Mouse (Mus musculus) hindbrain, embryonic 10.5 days (tissue): Measurements from ENCODE around the gene Zkscan17. TPM values are rescaled to one million over a fixed set of nuclear protein-coding genes. Genes with fewer than 3 reads are reported as not detected.
A peak's percentile ranks its signal among the peaks of the same experiment; 100 is the strongest.
"Not testable (repeated sequence)": the region's sequence is repeated elsewhere in the genome, so short reads cannot be mapped to it uniquely, and the experiment has no call there.

Experiments
- DNase-seq: peaks from one replicate; pipeline ENCODE4 v3.0.0-alpha.2; 2017; ENCODE audit warnings: low spot score
- H3K27ac ChIP-seq: fragments of 300-500 bp; sonication (generic); 2 replicates; pipeline ENCODE4 v1.5.1; 2016; ENCODE audit warnings: mild to moderate bottlenecking, moderate library complexity
- H3K27me3 ChIP-seq: fragments of 300-500 bp; sonication (generic); 2 replicates; pipeline ENCODE4 v1.6.1; 2016; ENCODE audit warnings: mild to moderate bottlenecking; ENCODE audit not compliant: poor library complexity, insufficient read depth, severe bottlenecking
- H3K36me3 ChIP-seq: fragments of 300-500 bp; sonication (generic); 2 replicates; pipeline ENCODE4 v1.6.1; 2016; ENCODE audit warnings: mild to moderate bottlenecking, moderate library complexity
- H3K4me1 ChIP-seq: fragments of 300-500 bp; sonication (generic); replicated peaks from 2 replicates; pipeline ENCODE4 v1.6.1; 2016; ENCODE audit warnings: mild to moderate bottlenecking
- H3K4me3 ChIP-seq: fragments of 300-500 bp; sonication (generic); 2 replicates; pipeline ENCODE4 v1.5.1; 2016; ENCODE audit warnings: mild to moderate bottlenecking, moderate library complexity
- H3K9me3 ChIP-seq: fragments of 300-500 bp; sonication (generic); 2 replicates; pipeline ENCODE4 v1.6.1; 2016; ENCODE audit warnings: mild to moderate bottlenecking, moderate library complexity
- WGBS: fragments of 180-500 bp; shearing (Covaris S2); methylation state at CpG from one replicate; pipeline ENCODE4 v1.1.7; 2016; 5-methylcytosine and 5-hydroxymethylcytosine counted together
- polyA plus RNA-seq: library from polyadenylated mRNA; unstranded; fragments of >200 nt; fragmentation: Nextera tagmentation; extraction: Ambion mirVana; gene quantifications from 2 replicates; pipeline ENCODE4 v1.2.1, GENCODE M21; 2016

Zkscan17 gene
- polyA plus RNA-seq = 35.8 and 36.8 TPM in 2 replicates

GRCm38 (mm10) chr11:59526472-59527080 lies at the start of gene Zkscan17:
Zkscan17 (minus strand) TSS chr11:59526751.
- H3K27ac ChIP-seq = no peak within 1 kb of the TSS
- peak; percentile 28 for DNase-seq
- 52% methylated on average over 8 of the region's 8 CpGs for WGBS
- H3K4me1 ChIP-seq = peaks cover 10% of the 10 kb centered on the region
- no peaks in the 10 kb centered on the region; the same call in 1 of the 2 replicates for H3K9me3 ChIP-seq
- no peaks in the 10 kb centered on the region for H3K27me3 ChIP-seq
- no peaks in the 10 kb centered on the region for H3K36me3 ChIP-seq
- H3K4me3 ChIP-seq = no peak within 1 kb of the TSS

DNA sequence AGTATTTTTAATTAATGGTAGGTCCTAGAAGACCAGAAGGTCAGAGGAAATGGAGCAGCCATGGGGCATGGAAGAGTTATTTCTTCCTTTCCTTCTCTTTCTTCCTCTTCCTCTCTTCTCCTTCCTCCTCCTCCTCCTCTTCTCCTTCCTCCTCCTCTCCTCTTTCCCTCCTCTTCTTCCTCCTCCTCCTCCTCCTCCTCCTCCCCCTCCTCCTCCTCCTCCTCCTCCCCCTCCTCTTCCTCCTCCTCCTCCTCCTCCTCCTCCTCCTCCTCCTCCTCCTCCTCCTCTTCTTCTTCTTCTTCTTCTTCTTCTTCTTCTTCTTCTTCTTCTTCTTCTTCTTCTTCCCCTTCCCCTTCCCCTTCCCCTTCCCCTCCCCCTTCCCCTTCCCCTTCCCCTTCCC lies 49.6 kb upstream of the Zkscan17 start, which contains the start of gene Olfr222:
Olfr222 (minus strand) TSS at position 101 of the 400 bp plus-strand sequence.
- not testable (repeated sequence) for H3K9me3 ChIP-seq, H3K36me3 ChIP-seq

DNA sequence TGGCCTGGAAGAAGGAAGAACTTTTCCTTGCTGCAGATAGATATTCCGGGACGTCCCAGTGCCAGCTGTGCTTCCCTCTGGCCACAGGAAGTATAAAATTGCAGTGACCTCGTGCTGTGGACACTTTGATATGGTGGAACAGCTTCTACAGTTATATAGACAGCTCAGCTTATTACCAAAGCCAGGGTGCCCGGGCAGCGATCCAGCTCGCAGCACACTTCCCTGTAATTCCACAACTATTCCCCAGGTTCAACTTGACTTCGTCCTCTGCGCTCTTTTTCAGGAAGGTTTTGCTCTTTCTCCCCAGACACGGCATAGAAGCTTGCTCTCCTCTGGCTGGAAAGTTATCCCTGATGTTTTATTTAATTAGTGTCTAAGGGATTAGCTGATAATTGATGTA lies 49.2 kb upstream of the Zkscan17 start:
- no peak overlapping the region for H3K4me3 ChIP-seq
- no peaks in the 10 kb centered on the region for H3K9me3 ChIP-seq
- no peak for DNase-seq
- no peaks in the 10 kb centered on the region for H3K4me1 ChIP-seq
- no peak overlapping the region for H3K27ac ChIP-seq
- WGBS = 72% methylated on average over 9 of the region's 9 CpGs
- H3K27me3 ChIP-seq = no peaks in the 10 kb centered on the region
- H3K36me3 ChIP-seq = no peaks in the 10 kb centered on the region

More for the DNA sequence above, 49.6 kb upstream of the Zkscan17 start, which contains the start of gene Olfr222:
- DNase-seq, H3K4me3 ChIP-seq, H3K27ac ChIP-seq, H3K27me3 ChIP-seq, H3K4me1 ChIP-seq: not testable (repeated sequence)

- H3K27me3 ChIP-seq = no peaks in the 10 kb centered on the region
- H3K4me3 ChIP-seq = no peak overlapping the region
- WGBS = 62% methylated on average over 3 of the region's 3 CpGs
- DNase-seq = no peak
- no peaks in the 10 kb centered on the region for H3K9me3 ChIP-seq
- H3K27ac ChIP-seq = no peak overlapping the region
- no peaks in the 10 kb centered on the region for H3K36me3 ChIP-seq
- H3K4me1 ChIP-seq = no peaks in the 10 kb centered on the region
These were observed 42.8 kb upstream of the Zkscan17 start for GRCm38 (mm10) chr11:59569306-59569705.

DNA sequence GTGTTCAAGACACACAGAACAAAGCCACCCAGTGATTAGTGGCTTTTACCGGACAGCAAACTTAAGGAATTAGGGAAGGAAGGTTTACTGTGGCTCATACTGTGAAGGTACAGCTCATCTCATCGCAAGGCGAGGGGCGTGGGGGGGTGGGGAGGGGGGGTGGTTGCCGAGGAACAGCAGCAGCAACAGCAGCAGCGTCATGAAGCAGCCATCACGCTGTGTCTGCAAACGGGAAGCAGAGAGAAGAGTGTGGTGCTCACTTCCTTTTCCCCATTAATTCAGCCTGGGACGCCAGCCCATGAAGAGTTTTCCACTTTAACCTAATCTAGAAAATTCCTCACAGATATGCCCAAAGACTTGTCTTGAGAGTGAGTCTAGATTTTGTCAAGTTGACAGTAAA lies 36.3 kb upstream of the Zkscan17 start:
- Histone ChIP-seq H3K27ac (no peak overlapping the region), H3K4me3 (no peak overlapping the region), H3K36me3 (no peaks in the 10 kb centered on the region), H3K9me3 (no peaks in the 10 kb centered on the region), H3K27me3 (no peaks in the 10 kb centered on the region), H3K4me1 (no peaks in the 10 kb centered on the region)
- 78% methylated on average over 9 of the region's 9 CpGs for WGBS
- no peak for DNase-seq

DNA sequence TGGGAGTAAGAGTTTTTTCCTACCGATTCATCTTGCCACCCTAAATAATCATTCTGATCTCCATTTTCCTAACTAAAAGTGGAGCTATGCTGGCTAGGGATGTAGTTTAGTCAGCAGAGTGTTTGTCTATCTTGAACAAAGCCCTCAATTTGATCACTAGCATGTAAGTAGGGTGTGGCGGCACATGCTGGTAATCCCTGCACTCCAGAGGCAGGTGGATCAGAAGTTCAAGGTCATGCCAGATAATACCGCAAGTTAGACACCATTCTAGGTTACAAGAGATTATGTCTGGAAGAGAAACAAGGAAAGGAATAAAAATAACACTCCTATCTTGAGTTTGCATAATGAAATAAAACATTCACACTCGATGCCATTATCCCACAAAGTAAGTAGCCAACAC lies 35.8 kb upstream of the Zkscan17 start:
- WGBS = 93% methylated on average over 4 of the region's 4 CpGs
- no peaks in the 10 kb centered on the region for H3K27me3 ChIP-seq
- no peaks in the 10 kb centered on the region for H3K9me3 ChIP-seq
- no peaks in the 10 kb centered on the region for H3K4me1 ChIP-seq
- H3K36me3 ChIP-seq = no peaks in the 10 kb centered on the region
- DNase-seq = no peak
- H3K4me3 ChIP-seq = no peak overlapping the region
- no peak overlapping the region for H3K27ac ChIP-seq

DNA sequence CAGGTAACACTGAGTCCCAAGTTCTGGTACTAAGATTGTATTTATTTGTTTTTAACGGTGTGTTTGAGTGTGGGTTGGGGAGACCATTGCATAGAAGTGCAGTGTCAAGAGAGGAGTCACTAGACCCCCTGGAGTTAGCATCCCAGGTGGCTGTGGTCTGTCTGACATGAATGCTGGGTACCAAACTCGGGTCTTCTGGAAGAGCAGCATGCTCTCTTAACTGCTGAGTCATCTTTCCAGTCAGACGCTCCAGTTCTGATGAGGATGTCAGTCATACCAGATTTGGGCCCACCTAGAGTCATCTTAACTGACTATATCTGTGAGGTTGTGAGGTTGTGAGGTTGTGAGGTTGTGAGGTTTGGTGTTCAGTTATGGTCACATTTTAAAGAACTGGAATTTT lies 34.4 kb upstream of the Zkscan17 start:
- no peak overlapping the region for H3K27ac ChIP-seq
- H3K4me1 ChIP-seq = no peaks in the 10 kb centered on the region
- DNase-seq = no peak
- WGBS = 76% methylated on average over 3 of the region's 3 CpGs
- H3K36me3 ChIP-seq = no peaks in the 10 kb centered on the region
- H3K4me3 ChIP-seq = no peak overlapping the region
- H3K27me3 ChIP-seq = no peaks in the 10 kb centered on the region
- no peaks in the 10 kb centered on the region for H3K9me3 ChIP-seq

- Histone ChIP-seq H3K4me1 (0 out of 2 replicates have a peak, but pooled peaks cover 2% of the 10 kb centered on the region), H3K4me3 (no peak overlapping the region), H3K27ac (no peak overlapping the region), H3K27me3 (no peaks in the 10 kb centered on the region), H3K36me3 (no peaks in the 10 kb centered on the region), H3K9me3 (no peaks in the 10 kb centered on the region)
- DNase-seq = no peak
- WGBS = 81% methylated on average over 8 of the region's 8 CpGs
These were observed 28.0 kb upstream of the Zkscan17 start for GRCm38 (mm10) chr11:59554535-59554934.

DNA sequence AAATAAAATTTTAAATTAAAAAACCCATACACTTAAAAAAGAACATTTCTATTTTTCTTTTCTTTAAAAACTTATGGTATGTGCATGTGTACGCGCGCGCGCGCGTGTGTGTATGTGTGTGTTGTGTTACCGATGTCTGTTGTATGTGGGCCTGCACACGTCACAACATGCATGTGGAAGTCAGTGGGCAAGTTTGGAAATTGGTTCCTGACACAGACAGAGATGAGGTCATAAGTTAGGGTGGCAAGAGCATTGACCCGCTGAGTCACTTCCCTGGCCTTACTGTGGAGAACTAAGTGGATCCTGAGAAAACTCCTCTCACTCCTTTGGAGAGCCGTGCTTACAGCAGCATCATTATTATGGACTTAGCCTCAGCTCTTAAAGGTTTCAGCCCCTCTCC lies 27.6 kb upstream of the Zkscan17 start:
- no peak for DNase-seq
- Histone ChIP-seq H3K9me3 (no peaks in the 10 kb centered on the region), H3K4me3 (no peak overlapping the region), H3K27ac (no peak overlapping the region), H3K27me3 (no peaks in the 10 kb centered on the region), H3K36me3 (no peaks in the 10 kb centered on the region), H3K4me1 (0 out of 2 replicates have a peak, but pooled peaks cover 2% of the 10 kb centered on the region)
- 93% methylated on average over 11 of the region's 11 CpGs for WGBS

GRCm38 (mm10) chr11:59544005-59544404 lies 17.5 kb upstream of the Zkscan17 start:
- H3K36me3 ChIP-seq = no peaks in the 10 kb centered on the region
- H3K4me1 ChIP-seq = no peaks in the 10 kb centered on the region
- H3K4me3 ChIP-seq = no peak overlapping the region
- 89% methylated on average over 9 of the region's 9 CpGs for WGBS
- H3K27me3 ChIP-seq = 0 out of 2 replicates have a peak, but pooled peaks cover 6% of the 10 kb centered on the region
- no peak for DNase-seq
- H3K9me3 ChIP-seq = no peaks in the 10 kb centered on the region
- no peak overlapping the region for H3K27ac ChIP-seq

DNA sequence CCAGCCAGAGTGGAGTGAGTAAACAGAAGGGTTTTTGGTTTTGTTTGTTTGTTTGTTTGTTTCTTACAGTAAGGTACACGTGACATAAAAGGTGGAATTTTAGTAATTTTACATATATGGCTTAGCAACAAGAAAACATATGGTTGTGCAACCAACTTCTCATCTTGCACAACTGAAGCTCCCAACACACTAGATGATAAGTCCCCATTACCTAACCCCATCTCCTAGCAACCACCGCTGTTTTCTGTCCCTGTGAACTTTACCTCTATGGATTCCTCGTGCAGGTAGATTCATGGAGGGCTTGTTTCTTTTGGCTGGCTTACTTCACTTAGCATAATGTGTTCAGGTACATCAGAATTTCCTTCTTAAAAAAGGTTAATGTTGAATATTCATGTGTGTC lies 16.8 kb upstream of the Zkscan17 start:
- Histone ChIP-seq H3K4me1 (no peaks in the 10 kb centered on the region), H3K36me3 (no peaks in the 10 kb centered on the region), H3K9me3 (no peaks in the 10 kb centered on the region), H3K27me3 (0 out of 2 replicates have a peak, but pooled peaks cover 1% of the 10 kb centered on the region), H3K4me3 (no peak overlapping the region), H3K27ac (no peak overlapping the region)
- WGBS = 85% methylated on average over 3 of the region's 3 CpGs
- DNase-seq = no peak

DNA sequence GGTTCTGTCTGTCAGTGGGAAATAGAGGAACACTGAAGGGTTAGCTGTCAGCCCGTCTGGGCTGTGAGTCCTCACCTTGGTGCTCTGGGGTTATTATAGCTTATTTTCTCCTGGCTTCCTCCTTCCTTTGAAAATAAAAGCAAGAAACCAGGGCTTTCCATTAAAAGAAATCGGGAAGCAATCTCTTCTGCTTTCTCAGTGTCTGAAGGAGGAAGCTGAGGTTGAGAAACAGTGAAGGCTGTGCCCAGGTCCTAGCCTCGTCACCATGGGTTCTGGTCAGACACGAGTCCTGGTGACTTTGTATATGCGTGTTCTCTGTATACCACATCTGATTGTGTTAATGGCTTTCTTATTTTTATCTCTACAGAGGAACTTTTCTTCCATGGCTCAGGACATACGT lies 15.9 kb upstream of the Zkscan17 start:
- H3K27ac ChIP-seq = no peak overlapping the region

DNA sequence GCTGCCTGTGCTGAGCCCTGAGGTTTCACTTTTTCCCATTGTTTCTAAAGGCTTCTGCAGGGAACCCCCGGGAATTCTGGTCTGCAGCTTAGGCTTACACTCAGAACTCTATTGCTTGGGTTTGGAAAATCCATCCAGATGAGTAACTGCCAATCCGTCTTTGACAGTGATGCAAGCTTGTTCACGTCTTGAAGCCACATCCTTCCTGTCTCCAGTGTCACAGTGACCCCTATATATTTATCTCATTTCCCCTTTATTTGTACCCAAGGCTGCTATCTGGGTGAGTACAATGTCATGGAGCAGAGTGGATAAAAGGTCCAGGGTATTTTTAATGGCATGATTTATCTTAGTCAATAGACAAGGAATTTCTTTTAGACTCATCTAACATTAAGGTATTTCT lies 14.8 kb upstream of the Zkscan17 start, which contains the start of gene Nlrp3:
Nlrp3 (plus strand) TSS at position 245 of the 400 bp plus-strand sequence.
- Histone ChIP-seq H3K4me3 (no peak within 1 kb of the TSS), H3K4me1 (no peaks in the 10 kb centered on the region), H3K36me3 (no peaks in the 10 kb centered on the region), H3K27me3 (no peaks in the 10 kb centered on the region), H3K9me3 (no peaks in the 10 kb centered on the region), H3K27ac (no peak within 1 kb of the TSS)
- 66% methylated on average over 3 of the region's 3 CpGs for WGBS
- no peak for DNase-seq

More for the DNA sequence above, 15.9 kb upstream of the Zkscan17 start:
- 85% methylated on average over 6 of the region's 6 CpGs for WGBS
- no peak for DNase-seq
- Histone ChIP-seq H3K9me3 (no peaks in the 10 kb centered on the region), H3K36me3 (no peaks in the 10 kb centered on the region), H3K4me3 (no peak overlapping the region), H3K4me1 (no peaks in the 10 kb centered on the region), H3K27me3 (no peaks in the 10 kb centered on the region)
